Mouse (Mus musculus): ENCODE data around the gene Ankrd12.
"Not testable (repeated sequence)": the region's sequence is repeated elsewhere in the genome, so short reads cannot be mapped to it uniquely, and the experiment has no call there.

The Ankrd12 gene

DNA sequence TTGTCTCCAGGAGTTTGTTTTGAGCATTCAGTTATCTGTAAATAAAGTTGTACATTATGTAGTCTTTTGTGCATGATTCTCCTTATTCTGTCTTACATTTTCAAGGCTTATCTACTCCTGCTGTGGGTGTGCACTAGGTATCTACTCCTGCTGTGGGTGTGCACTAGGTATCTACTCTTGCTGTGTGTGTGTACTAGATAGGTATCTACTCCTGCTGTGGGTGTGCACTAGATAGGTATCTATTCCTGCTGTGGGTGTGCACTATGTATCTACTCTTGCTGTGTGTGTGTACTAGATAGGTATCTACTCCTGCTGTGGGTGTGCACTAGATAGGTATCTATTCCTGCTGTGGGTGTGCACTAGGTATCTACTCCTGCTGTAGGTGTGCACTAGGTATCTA is 100.2 kb downstream of the Ankrd12 start:
- in situ Hi-C loops (cut with MseI, MboI) = not testable (repeated sequence)

DNA sequence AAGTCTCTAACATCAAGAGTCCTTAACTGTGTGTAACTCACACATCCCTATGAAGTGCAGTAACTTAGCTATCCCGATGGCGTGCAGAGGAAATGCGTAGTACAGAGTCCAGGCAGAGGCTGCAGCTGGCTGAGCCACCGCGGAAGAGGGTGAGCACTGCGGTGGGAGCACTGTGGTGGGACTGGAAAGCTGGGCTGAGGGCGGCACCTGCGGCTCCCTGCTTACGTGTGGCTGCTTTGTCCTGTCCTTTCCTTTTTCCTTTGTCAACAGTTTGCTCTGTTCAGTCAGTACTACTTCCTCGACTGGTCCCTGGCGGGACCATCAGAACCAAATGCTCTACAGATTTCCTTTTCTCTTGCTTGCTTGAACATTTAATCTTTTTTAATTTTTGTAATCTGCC is 109.1 kb downstream of the Ankrd12 start:
- in situ Hi-C loops (cut with MseI, MboI) = no loop called here

DNA sequence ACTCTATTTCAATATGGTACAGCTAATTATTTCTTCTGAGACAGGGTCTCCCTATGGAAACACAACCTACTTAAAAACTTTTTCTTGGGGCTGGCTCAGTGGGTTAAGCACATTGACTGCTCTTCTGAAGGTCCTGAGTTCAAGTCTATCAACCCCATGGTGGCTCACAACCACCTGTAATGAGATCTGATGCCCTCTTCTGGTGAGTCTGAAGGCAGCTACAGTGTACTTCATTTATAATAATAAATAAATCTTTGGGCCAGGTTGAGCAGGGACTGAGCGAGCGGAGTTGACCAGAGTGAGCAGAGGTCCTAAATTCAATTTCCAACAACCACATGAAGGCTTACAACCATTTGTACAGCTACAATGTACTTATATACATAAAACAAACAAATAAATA is 114.6 kb downstream of the Ankrd12 start:
- in situ Hi-C loops (cut with MseI, MboI) = no loop called here

DNA sequence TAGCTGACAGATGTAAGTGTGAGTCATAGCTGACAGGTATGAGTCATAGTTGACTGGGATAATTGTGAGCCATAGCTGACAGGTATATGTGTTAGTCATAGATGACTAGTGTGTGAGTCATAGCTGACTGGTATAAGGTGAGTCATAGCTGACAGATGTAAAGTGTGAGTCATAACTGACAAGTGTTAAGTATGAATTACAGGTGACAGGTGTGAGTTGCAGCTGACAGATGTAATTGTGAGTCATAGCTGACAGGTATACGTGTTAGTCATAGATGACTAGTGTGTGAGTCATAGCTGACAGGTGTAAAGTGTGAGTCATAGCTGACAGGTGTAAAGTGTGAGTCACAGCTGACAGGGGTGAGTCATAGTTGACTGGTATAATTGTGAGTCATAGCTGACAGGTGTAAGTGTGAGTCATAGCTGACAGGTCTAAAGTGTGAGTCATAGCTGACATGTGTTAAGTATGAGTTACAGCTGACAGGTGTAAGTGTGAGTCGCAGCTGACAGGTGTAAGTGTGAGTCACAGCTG is 115.2 kb downstream of the Ankrd12 start:
- in situ Hi-C loops (cut with MseI, MboI) = no loop called here

DNA sequence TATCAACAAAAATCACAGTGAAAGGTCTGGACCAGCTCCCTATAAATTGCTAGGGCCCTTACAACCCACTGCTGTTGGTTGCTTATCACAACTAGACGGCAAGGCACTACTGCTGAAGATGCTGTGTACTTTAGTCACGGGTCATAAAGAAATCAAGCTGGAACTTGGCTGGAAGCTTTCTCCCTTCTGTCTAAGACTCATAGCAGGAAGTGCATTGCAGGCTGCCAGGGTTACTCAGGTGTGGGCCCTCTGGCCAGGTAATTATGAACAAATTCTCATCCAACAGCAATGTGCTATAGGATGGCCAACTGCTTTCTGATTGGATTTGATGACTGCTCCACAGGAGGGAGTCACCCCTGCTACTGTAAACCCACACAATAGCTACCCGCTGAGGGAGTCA is 117.9 kb downstream of the Ankrd12 start:
- in situ Hi-C loops (cut with MseI, MboI) = no loop called here

DNA sequence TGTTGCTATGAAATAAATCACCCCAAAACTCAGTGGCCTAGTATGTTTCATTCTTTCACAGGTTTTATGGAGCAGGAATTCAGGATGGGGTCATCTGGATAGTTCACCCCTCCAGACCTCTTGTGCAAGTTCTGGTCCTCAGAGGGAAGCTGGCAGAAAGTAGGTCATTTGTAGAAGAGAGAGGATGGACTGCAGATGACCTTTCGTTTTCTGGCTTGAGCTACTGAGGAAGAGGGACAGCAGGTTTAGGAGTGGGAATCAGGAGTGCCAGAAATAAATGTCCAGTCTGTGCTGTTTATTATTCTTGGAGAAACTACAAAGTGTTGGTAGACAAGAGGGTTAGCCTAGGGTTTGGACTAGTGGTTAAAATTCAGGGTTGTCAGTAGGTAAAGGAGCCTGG is 118.5 kb downstream of the Ankrd12 start:
- in situ Hi-C loops (cut with MseI, MboI) = no loop called here

DNA sequence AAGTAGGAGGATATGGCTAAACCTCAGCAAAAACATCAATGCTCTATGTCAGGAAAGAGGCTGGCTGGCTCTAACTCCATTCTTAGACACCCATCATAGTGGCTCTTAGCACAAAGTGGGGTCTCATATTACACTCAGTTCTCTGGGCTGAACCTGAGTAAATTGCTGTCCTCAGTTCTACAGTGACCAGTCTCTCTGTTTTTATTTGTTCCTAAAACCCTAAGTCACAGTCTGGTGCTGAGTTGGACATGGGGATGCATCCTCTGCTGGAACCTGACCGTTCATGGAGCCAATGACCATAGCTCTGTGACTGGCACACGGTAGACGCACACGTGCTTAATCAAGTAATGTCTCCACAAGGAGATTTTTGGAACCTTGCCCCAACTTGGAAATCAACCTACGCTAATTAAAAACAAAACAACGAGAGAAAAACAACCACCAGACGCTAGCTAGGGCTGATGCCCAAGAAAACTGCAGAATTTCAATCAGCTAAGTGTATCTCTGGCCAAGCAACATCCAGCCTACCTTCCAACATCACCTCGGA is 119.0 kb downstream of the Ankrd12 start:
- in situ Hi-C loops (cut with MseI, MboI) = no loop called here

DNA sequence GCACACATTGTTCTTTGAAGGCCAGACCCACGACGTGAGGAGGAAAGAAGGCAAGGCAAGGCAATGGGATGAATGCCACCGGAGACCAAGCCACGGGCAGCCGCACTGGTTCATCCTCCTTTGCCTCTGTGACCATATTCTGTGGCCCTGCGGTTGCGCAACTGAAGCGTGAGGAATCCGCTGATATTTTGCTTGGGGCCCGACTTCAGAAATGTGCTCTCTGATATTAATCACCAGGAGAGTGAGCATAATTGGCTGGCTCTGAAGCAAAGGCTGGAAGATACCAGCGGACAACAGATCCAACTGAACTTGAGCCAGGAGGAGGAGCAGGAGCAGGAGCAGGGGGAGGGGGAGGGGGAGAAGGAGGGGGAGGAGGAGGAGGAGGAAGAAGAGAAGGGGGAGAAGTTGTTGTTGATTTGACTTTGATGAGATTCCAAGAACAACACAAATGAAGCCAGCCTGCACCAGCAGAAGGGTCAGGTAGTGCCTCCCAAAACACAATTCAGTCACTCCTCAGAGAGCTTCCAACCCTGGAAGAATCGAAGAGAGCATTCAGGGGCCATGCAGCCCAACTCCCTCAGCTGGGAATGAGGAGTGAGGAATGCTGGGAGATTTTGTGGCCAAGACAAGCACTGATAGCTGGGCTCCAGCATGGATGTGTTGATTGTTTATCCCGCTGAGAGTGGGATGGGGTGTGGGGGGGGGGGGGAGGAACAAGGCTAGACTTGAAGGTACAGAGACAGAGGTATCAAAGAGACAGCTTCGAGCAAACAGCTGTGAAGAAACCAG is 119.7 kb downstream of the Ankrd12 start:
- in situ Hi-C loops (cut with MseI, MboI) = no loop called here

DNA sequence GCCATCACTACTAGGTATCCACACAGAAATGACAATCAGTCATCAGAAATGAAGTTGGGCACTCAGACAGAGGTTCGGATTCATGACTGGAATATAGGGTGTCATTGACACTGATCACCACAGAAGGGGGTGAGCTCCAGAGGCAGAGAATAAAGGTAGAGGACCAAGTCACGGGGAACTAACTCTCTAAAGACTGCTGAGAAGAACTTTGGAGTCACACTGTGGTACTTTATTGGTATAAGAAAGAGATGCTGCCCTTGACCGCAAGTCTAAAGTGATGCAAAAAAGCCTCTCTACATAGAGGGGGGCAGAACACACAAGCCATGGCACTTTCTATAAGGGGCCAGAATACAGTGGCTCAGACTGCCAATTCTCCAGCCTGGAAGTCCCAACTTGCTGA is 120.7 kb downstream of the Ankrd12 start:
- in situ Hi-C loops (cut with MseI, MboI) = no loop called here

DNA sequence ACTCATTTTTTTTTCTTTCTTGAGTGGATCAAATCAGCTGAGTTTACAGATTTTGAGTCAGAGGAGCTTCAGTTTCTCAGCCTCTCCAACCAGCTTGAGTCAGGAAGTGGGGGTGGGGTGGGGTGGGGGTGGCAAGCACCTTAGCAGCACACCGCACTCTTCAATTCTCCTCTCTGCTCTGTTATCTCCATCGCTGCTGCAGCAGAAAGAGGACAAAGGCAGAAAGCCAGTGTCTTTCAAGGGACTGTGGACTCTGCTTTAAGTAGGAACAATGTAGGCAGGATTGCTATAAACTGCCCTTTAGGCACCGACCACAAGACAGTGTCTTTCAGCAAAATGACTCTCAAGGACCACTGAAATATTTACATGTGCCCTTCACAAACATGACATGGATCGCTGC is 122.9 kb downstream of the Ankrd12 start:
- in situ Hi-C loops (cut with MseI, MboI) = no loop called here

DNA sequence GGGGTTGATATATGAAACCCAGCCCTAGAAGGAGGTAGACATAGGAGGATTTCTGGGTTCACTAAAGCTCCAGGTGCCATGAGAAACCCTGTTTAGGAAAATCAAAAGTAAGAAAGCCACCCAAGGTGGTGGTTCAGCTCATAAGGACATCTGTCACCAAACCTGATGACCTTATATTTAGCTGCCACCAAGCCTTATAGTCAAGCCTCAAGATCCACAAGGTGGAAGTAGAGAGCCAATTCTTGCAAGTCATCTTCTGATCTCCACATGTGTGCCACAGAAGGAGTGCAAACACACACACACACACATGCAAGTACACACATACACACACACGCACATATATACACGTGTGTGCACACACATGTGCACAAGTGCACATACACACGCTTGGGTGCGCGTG is 124.8 kb downstream of the Ankrd12 start:
- in situ Hi-C loops (cut with MseI, MboI) = no loop called here

DNA sequence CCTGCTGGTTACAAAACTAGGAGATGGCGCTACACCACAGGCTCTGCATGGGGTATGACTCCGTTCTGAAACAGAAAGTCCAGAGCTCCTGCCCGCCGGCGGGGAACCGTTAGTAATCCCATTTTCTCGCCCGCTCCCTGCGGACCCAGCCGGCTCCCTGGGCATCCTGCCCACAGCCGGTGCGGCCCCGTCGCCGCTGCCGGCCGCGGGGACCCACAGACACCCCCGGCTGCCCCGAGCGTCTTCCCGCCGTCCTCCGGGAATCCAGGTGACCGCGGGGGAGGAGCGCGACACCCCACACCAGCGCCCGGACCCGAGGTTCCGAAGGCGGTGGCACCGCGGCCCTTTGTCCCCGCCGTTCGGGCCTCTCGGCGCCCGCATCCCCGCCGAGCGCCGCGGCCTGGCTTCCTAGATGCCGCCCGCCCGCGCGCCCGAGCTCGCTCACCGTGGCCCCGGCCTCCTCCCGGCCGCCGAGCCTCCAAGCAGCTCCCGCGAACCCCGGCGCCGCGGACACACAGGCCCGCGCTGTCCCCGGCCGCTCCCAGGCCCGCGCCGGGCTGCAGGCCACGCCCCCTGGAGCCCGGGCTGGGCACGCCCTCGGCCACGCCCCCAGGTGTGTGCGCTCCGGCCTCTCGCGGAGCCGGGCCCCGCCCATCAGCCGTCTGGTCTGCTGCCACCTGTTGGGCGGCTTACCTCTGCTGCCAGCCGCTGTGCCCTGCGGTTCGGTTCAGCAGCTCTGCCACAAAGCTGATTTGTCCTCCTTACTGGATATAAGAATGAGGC is 126.1 kb downstream of the Ankrd12 start, which contains the start of gene Twsg1:
Gene Twsg1, minus strand, starts transcription at position 605 of the 783 bp plus-strand sequence.
- in situ Hi-C loops (cut with MseI, MboI) = no loop called here

DNA sequence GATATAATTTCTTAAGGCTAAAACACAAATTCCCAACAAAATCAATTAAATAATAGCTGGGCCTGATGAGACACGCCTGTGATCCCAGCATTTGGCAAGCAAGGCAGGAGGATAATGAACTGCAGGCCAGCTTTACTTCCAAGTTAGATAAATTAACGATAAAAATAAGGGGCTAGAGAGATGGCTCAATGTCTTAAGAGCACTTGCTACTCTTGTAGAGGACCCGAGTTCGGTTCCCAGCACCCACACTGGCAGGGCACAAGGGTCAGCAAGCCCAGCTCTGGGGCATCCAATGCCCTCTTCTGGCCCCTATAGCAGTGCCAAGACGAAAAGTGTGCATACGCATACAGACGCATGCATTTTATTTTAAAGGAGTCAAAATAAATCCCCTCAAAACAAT is 126.7 kb downstream of the Ankrd12 start:
- in situ Hi-C loops (cut with MseI, MboI) = no loop called here

DNA sequence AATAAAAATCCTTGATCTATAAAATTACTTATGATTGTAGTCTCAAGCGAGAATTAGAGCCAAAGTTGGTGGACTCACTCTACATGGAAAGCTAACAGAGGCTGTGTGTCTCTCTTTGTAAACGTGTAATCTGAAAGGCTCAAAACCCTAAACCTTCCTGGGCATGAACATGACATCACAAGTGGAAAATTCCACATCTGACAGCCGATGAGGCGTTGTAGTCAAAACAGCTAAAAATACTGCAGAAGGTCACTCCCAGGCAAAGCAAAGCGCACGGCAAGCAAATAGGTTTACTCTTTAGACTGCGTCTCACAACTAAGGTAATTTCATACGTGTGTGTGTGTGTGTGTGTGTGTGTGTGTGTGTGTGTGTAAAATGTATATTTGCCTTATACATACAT is 129.6 kb downstream of the Ankrd12 start:
- in situ Hi-C loops (cut with MseI, MboI) = no loop called here

DNA sequence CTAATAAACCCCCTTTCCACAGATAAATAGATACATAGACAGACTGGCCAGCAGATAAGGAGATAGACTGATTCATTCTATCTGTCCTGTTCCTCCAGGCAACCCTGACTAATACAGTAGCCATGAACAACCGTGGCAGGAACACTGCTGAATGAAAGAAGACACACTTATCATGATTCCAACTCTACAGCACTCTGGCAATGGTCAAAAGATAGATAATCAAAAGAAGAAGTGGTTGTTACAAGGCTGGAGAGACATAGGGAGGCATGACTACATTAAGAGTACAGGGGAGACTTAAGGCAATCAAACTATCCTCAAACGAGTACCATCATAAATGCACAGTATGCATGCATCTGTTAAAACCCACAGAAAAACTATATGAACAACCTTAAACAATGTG is 131.5 kb downstream of the Ankrd12 start:
- in situ Hi-C loops (cut with MseI, MboI) = no loop called here

DNA sequence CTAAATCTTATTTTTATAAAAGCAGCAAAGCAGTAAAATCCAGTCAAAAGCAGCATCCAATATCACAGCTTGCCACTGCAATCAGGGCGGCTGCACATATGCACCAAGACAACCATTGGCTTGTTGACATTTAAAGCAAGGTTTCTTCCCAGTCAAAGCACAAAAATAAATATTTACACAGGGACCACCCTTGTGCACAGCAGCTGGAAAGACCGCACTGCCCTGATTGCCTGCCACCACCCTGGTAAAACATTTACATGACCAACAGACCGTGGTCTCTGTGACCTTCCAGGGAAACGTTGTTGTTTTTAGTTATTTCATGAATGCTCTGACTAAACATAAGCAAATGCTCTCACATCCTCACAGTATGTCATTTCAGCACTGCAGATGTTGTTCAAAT is 134.5 kb downstream of the Ankrd12 start:
- in situ Hi-C loops (cut with MseI, MboI) = no loop called here

DNA sequence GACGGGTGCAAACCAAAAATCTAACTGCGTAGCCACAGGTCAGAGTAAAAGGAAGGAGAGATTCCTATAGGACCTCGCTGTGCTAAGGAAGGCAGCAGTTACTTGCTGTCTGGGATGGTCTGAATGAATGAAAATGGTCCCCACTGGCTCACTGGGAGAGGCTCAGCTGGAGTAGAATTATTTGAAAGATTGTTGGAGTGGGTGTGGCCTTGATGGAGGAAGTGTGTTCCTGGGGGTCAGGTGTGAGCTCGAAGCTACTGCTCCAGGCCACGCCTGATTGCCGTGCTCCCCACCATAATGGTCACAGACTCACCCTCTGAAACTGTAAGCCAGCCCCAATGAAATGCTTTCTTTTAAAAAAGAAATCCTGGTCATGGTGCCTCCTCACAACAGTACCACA is 135.6 kb downstream of the Ankrd12 start:
- in situ Hi-C loops (cut with MseI, MboI) = no loop called here

DNA sequence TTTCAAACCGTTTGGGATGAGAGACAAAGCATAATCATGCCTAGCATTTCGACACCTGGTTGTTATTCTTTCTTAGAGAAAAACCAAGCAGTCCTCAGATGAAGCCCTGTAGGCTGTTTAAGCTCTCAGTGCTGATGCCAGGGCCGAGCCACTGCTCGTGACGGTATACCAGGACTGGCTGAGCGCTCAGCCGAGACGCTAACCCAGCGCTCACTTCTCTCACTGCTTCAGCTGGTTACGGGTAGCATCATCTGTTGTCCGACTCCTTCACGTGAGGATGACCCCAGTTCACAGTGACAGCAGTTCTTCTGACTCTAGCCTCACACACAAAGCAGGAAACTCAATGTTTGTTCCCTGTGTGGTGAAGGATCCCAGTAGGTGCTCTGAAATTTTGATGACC is 136.7 kb downstream of the Ankrd12 start:
- in situ Hi-C loops (cut with MseI, MboI) = no loop called here

DNA sequence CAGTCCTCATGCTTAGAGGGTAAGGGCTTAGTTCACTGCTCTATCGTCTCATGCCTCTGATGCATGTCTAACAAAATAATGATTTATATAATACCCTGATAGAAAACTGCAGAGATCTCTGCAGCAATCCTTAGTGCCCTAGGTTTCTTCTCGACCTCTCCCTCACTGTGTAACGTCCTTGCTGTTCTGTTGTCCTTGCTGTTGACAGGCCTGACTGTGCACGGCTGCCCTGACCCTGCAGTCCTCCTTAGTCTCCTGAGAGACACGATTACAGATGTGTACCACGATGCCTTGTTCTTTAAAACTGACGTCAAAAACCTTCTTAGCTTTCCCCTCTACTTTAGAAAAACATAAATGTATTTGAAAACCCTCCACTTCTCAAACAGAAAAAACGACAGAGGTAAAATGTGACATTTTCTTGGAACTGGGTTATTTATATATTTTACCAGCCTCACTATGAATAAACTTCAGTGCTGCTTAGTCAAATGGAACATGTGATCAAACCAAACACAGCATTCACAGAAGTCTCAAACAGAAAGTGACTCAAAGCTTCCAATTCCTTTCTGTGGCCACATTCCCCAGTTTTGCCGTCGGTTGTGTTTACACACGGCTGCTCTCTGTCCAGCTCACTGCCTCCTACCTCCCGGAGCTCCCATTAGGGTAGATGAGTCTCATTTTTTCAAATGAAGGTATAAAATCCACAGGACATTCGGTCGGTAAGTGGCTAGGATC is 137.3 kb downstream of the Ankrd12 start:
- in situ Hi-C loops (cut with MseI, MboI) = no loop called here

DNA sequence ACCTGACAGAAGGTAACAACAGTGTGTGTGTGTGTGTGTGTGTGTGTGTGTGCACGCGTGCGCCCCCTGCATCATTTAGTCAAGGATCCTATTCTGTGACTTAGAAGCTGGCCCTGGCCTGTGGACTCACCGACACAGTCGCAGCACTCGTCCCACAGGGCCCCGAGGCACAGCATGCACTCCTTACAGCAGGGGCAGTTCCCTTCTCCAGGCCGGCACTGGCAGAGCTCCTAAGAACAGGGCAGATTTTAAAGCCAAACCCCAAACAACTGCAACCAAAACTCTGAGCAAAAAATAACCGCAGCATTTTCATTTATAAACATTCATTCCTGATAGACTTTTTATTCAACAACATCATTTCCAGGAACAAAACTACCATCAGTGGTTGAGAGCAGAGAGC is 139.2 kb downstream of the Ankrd12 start:
- in situ Hi-C loops (cut with MseI, MboI) = no loop called here

DNA sequence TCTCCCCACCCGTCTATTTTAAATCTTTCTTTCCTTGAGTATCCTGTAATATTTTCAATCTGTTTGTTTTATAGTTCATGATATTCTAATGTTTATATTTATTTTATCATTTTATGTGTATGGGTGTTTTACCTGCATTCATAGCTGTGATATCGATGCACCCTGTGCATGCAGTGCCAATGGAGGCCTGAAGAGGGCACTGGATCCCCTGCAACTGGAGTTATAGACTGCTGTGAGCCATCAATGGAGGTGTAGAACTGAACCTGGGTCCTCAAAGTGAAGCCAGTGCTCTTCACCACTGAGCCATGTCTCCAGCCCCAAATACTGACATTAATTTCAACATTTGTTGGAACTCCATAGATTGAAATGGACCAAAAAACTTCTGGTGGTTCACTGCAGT is 143.1 kb downstream of the Ankrd12 start:
- in situ Hi-C loops (cut with MseI, MboI) = no loop called here

DNA sequence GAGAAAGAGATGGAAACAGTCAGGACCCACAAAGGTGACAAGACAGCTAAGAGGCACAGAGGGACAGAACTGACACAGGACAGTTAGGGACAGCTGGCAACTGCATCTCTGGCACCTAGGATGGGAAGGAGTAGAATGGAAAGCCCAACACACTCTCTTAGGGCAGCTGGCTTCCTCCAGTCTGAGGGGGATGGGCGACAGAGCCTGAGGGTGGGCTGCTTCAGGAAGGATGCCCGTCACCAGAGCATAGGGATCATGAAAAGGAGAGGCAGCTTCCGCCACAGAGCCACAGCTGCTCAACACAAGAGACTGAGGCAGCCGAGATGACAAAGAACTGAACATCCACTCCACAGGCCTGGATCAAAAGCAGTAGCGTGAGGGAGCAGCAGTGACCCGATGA is 145.4 kb downstream of the Ankrd12 start:
- in situ Hi-C loops (cut with MseI, MboI) = no loop called here
